Mouse (Mus musculus) limb, embryonic 11.5 days (tissue): ENCODE measurements around the gene Myl3. TPM values are rescaled to one million over a fixed set of nuclear protein-coding genes. Genes with fewer than 3 reads are reported as not detected.

Experiments used
- ATAC-seq: fragments of 200-750 bp; cut with Nextera tagmentation; 2 replicates; pipeline ENCODE4 v1.8.0; 2017; ENCODE audit warnings: low read depth; ENCODE audit not compliant: insufficient number of reproducible peaks, low FRiP score, low TSS enrichment
- DNase-seq: peaks from one replicate; pipeline ENCODE4 v3.0.0-alpha.2; 2015; ENCODE audit warnings: low spot score
- H3K27ac ChIP-seq: fragments of 300-500 bp; sonication (generic); replicated peaks from 2 replicates; pipeline ENCODE4 v1.5.1; 2014; ENCODE audit warnings: low read depth, mild to moderate bottlenecking, low read length
- H3K27me3 ChIP-seq: fragments of 300-500 bp; sonication (generic); 2 replicates; pipeline ENCODE4 v1.6.1; 2014; ENCODE audit warnings: mild to moderate bottlenecking, low read length, mixed read lengths; ENCODE audit not compliant: control insufficient read depth, insufficient read depth
- H3K36me3 ChIP-seq: fragments of 300-500 bp; sonication (generic); 2 replicates; pipeline ENCODE4 v1.6.1; 2014; ENCODE audit warnings: mild to moderate bottlenecking, low read length, moderate library complexity, mixed read lengths; ENCODE audit not compliant: control insufficient read depth, insufficient read depth
- H3K4me1 ChIP-seq: fragments of 300-500 bp; sonication (generic); 2 replicates; pipeline ENCODE4 v1.6.1; 2014; ENCODE audit warnings: low read length, mixed read lengths; ENCODE audit not compliant: control insufficient read depth, insufficient read depth
- H3K4me2 ChIP-seq: fragments of 300-500 bp; sonication (generic); 2 replicates; pipeline ENCODE4 v1.6.1; 2014; ENCODE audit warnings: low read depth, mild to moderate bottlenecking, moderate library complexity; ENCODE audit not compliant: severe bottlenecking
- H3K4me3 ChIP-seq: fragments of 300-500 bp; sonication (generic); 2 replicates; pipeline ENCODE4 v1.5.1; 2014; ENCODE audit warnings: low read depth, low read length
- H3K9ac ChIP-seq: fragments of 300-500 bp; sonication (generic); 2 replicates; pipeline ENCODE4 v1.6.1; 2014; ENCODE audit warnings: mild to moderate bottlenecking, low read length
- H3K9me3 ChIP-seq: fragments of 300-500 bp; sonication (generic); 2 replicates; pipeline ENCODE4 v1.6.1; 2016; ENCODE audit warnings: low read length; ENCODE audit not compliant: control insufficient read depth
- WGBS: fragments of 180-500 bp; shearing (Covaris S2); extraction: QIAGEN DNeasy Blood & Tissue Kit; methylation state at CpG from one replicate; pipeline ENCODE4 v1.1.7; 2014; 5-methylcytosine and 5-hydroxymethylcytosine counted together
- polyA plus RNA-seq: library from polyadenylated mRNA; unstranded; fragments of >200 nt; fragmentation: Nextera tagmentation; extraction: Ambion mirVana; gene quantifications from 2 replicates; pipeline ENCODE4 v1.2.1, GENCODE M21; 2014

Myl3 gene
- polyA plus RNA-seq, 1 experiment from 2014 or later: 1.8 TPM

GRCm38 (mm10) chr9:110775269-110776022 is 33.8 kb downstream of the Myl3 start:
- H3K27ac ChIP-seq: no peak overlapping the region
- no peak for ATAC-seq

GRCm38 (mm10) chr9:110778100-110778499 is 36.4 kb downstream of the Myl3 start:
- H3K4me3 ChIP-seq: no peak overlapping the region
- no peak overlapping the region for H3K27ac ChIP-seq
- ATAC-seq (no peak), DNase-seq (no peak)
- no peaks in the 10 kb centered on the region for H3K27me3 ChIP-seq
- no peak overlapping the region for H3K9ac ChIP-seq
- no peaks in the 10 kb centered on the region for H3K9me3 ChIP-seq
- no peaks in the 10 kb centered on the region for H3K36me3 ChIP-seq
- H3K4me2 ChIP-seq: no peak overlapping the region
- 92% methylated on average over 1 of the region's 1 CpGs for WGBS
- peaks cover 11% of the 10 kb centered on the region; the same call in 1 of the 2 replicates for H3K4me1 ChIP-seq

More at GRCm38 (mm10) chr9:110775269-110776022, 33.8 kb downstream of the Myl3 start:
- H3K4me3 ChIP-seq: no peak overlapping the region
- no peaks in the 10 kb centered on the region for H3K27me3 ChIP-seq
- no peak overlapping the region for H3K4me2 ChIP-seq
- DNase-seq: no peak
- no peaks in the 10 kb centered on the region for H3K36me3 ChIP-seq
- H3K9me3 ChIP-seq: no peaks in the 10 kb centered on the region
- H3K9ac ChIP-seq: no peak overlapping the region
- WGBS: 76% methylated on average over 10 of the region's 10 CpGs
- peaks cover 6% of the 10 kb centered on the region; the same call in 1 of the 2 replicates for H3K4me1 ChIP-seq

- ATAC-seq: no peak
- H3K27me3 ChIP-seq: no peaks in the 10 kb centered on the region
- H3K4me2 ChIP-seq: no peak overlapping the region
- H3K36me3 ChIP-seq: no peaks in the 10 kb centered on the region
- H3K9me3 ChIP-seq: no peaks in the 10 kb centered on the region
- WGBS: 78% methylated on average over 7 of the region's 7 CpGs
- H3K4me1 ChIP-seq: peaks cover 11% of the 10 kb centered on the region; the same call in 1 of the 2 replicates
- H3K9ac ChIP-seq: no peak overlapping the region
- DNase-seq: no peak
- no peak overlapping the region for H3K27ac ChIP-seq
- H3K4me3 ChIP-seq: no peak overlapping the region
Observed at GRCm38 (mm10) chr9:110778559-110778958, 36.9 kb downstream of the Myl3 start.

- DNase-seq (peak; percentile 49), ATAC-seq (no peak)
- H3K4me1 ChIP-seq: peaks cover 11% of the 10 kb centered on the region; the same call in 1 of the 2 replicates
- H3K4me2 ChIP-seq: no peak overlapping the region
- H3K9ac ChIP-seq: no peak overlapping the region
- no peaks in the 10 kb centered on the region for H3K27me3 ChIP-seq
- no peaks in the 10 kb centered on the region for H3K9me3 ChIP-seq
- no peaks in the 10 kb centered on the region for H3K36me3 ChIP-seq
- no peak overlapping the region for H3K27ac ChIP-seq
- H3K4me3 ChIP-seq: no peak overlapping the region
- 57% methylated on average over 5 of the region's 5 CpGs for WGBS
Observed at GRCm38 (mm10) chr9:110779242-110779913, 37.7 kb downstream of the Myl3 start.

- Histone ChIP-seq H3K9me3 (no peaks in the 10 kb centered on the region), H3K4me3 (peak overlapping the region; percentile 22), H3K4me1 (peaks cover 11% of the 10 kb centered on the region; the same call in 1 of the 2 replicates), H3K27me3 (no peaks in the 10 kb centered on the region), H3K9ac (peak overlapping the region; percentile 38; the same call in 1 of the 2 replicates), H3K4me2 (peak overlapping the region; percentile 57), H3K27ac (no peak overlapping the region; the same call in 1 of the 2 replicates), H3K36me3 (no peaks in the 10 kb centered on the region)
- DNase-seq: peak; percentile 99
- under 1% methylated on average over 40 of the region's 43 CpGs for WGBS
- ATAC-seq: peak; percentile 94
Observed at GRCm38 (mm10) chr9:110781256-110781721, 39.6 kb downstream of the Myl3 start.

GRCm38 (mm10) chr9:110781731-110782130 is 40.1 kb downstream of the Myl3 start:
- H3K36me3 ChIP-seq: no peaks in the 10 kb centered on the region
- peak overlapping the region; percentile 38; the same call in 1 of the 2 replicates for H3K9ac ChIP-seq
- H3K4me3 ChIP-seq: peak overlapping the region; percentile 22
- H3K27ac ChIP-seq: no peak overlapping the region; the same call in 1 of the 2 replicates
- ATAC-seq (peak; percentile 74; the same call in 1 of the 2 replicates), DNase-seq (peak; percentile 89)
- WGBS: under 1% methylated on average over 21 of the region's 23 CpGs
- no peaks in the 10 kb centered on the region for H3K9me3 ChIP-seq
- H3K4me1 ChIP-seq: peaks cover 11% of the 10 kb centered on the region; the same call in 1 of the 2 replicates
- no peaks in the 10 kb centered on the region for H3K27me3 ChIP-seq
- peak overlapping the region; percentile 57 for H3K4me2 ChIP-seq

GRCm38 (mm10) chr9:110783611-110784010 is 42.0 kb downstream of the Myl3 start:
- Histone ChIP-seq H3K27me3 (no peaks in the 10 kb centered on the region), H3K9ac (no peak overlapping the region), H3K27ac (no peak overlapping the region), H3K4me3 (no peak overlapping the region), H3K4me1 (peaks cover 11% of the 10 kb centered on the region; the same call in 1 of the 2 replicates), H3K36me3 (no peaks in the 10 kb centered on the region), H3K9me3 (no peaks in the 10 kb centered on the region; the same call in 1 of the 2 replicates), H3K4me2 (no peak overlapping the region)
- no peak for ATAC-seq
- WGBS: 10% methylated on average over 1 of the region's 1 CpGs
- DNase-seq: no peak

GRCm38 (mm10) chr9:110788169-110788568 is 46.5 kb downstream of the Myl3 start:
- Histone ChIP-seq H3K27ac (no peak overlapping the region), H3K9ac (no peak overlapping the region), H3K4me1 (no peaks in the 10 kb centered on the region), H3K36me3 (no peaks in the 10 kb centered on the region), H3K27me3 (no peaks in the 10 kb centered on the region), H3K9me3 (no peaks in the 10 kb centered on the region; the same call in 1 of the 2 replicates), H3K4me2 (no peak overlapping the region), H3K4me3 (no peak overlapping the region)
- ATAC-seq: no peak
- WGBS: 92% methylated on average over 3 of the region's 3 CpGs
- DNase-seq: no peak
